33 mouse cellular contexts compared by ENCODE assay signal in genomic region chr3:101953506-101953905, GRCm38 (mm10). TPM values are rescaled to one million over a fixed set of nuclear protein-coding genes. Genes with fewer than 3 reads are reported as not detected.
DNase-seq lines count a peak whose midpoint lies in the region; ATAC-seq and TF ChIP-seq lines count a peak whose summit lies in the region.
"Had no signal": no experiment of that assay in that cellular context is flagged by ENCODE, and none has a peak within 500 bp of the region (broad histone marks: within the 10 kb centered on the region; RNA-seq: fewer than 3 reads in every experiment).

No protein-coding gene starts in this region.

- no peaks in the 10 kb centered on the region for H3K9me3 ChIP-seq in kidney, embryonic 15.5 days (replicated peaks)
- no peaks in the 10 kb centered on the region for H3K9me3 ChIP-seq in midbrain, postnatal 0 days (ENCODE audit: low read length)
- no peaks in the 10 kb centered on the region for H3K9me3 ChIP-seq in midbrain, embryonic 16.5 days (replicated peaks; ENCODE audit: control insufficient read depth, low read length, poor library complexity, severe bottlenecking)
- H3K9me3 ChIP-seq: forebrain, embryonic 12.5 days; heart, embryonic 13.5 days; hindbrain, embryonic 15.5 days; limb, embryonic 10.5 days; limb, embryonic 15.5 days; liver, embryonic 15.5 days; neural tube, embryonic 12.5 days had no signal

- no peaks in the 10 kb centered on the region for H3K36me3 ChIP-seq in kidney, adult 2 months (ENCODE audit: control insufficient read depth, insufficient read depth, low read length)
- H3K36me3 ChIP-seq in kidney, embryonic 15.5 days, result no peaks in the 10 kb centered on the region
- no peaks in the 10 kb centered on the region for H3K36me3 ChIP-seq in midbrain, postnatal 0 days (ENCODE audit: insufficient read depth, low read length)
- no peaks in the 10 kb centered on the region for H3K36me3 ChIP-seq in midbrain, embryonic 16.5 days (ENCODE audit: control insufficient read depth, insufficient read depth, low read length)
- H3K36me3 ChIP-seq: forebrain, embryonic 12.5 days; heart, embryonic 13.5 days; hindbrain, embryonic 15.5 days; limb, embryonic 10.5 days; limb, embryonic 15.5 days; liver, embryonic 15.5 days; neural tube, embryonic 12.5 days had no signal

- no peak for TF ChIP-seq POLR2A in cerebellum, adult 2 months (IDR thresholded peaks at IDR 0.05; ENCODE audit: borderline replicate concordance, insufficient read depth, low read length)
- TF ChIP-seq POLR2A in kidney, adult 2 months (IDR thresholded peaks at IDR 0.05; ENCODE audit: low read depth, low read length), result no peak

- H3K4me2 ChIP-seq in kidney, embryonic 15.5 days, result no peak overlapping the region
- no peak overlapping the region for H3K4me2 ChIP-seq in midbrain, postnatal 0 days (ENCODE audit: low read depth, low read length, poor library complexity, severe bottlenecking)
- no peak overlapping the region for H3K4me2 ChIP-seq in midbrain, embryonic 16.5 days (ENCODE audit: low read length)
- H3K4me2 ChIP-seq: forebrain, embryonic 12.5 days; heart, embryonic 13.5 days; hindbrain, embryonic 15.5 days; limb, embryonic 15.5 days; liver, embryonic 15.5 days; lung, embryonic 14.5 days; neural tube, embryonic 12.5 days had no signal

- H3K9ac ChIP-seq in kidney, embryonic 15.5 days, result no peak overlapping the region
- no peak overlapping the region for H3K9ac ChIP-seq in midbrain, postnatal 0 days (replicated peaks; ENCODE audit: low read length, poor library complexity, severe bottlenecking)
- H3K9ac ChIP-seq in midbrain, embryonic 16.5 days (ENCODE audit: low read depth, low read length), result no peak overlapping the region
- H3K9ac ChIP-seq: forebrain, embryonic 12.5 days; heart, embryonic 13.5 days; hindbrain, embryonic 15.5 days; limb, embryonic 15.5 days; liver, embryonic 15.5 days; lung, embryonic 14.5 days; neural tube, embryonic 12.5 days had no signal

- no peak for TF ChIP-seq CTCF in cerebellum, adult 2 months (IDR thresholded peaks at IDR 0.05; ENCODE audit: borderline replicate concordance, insufficient read depth, low read depth, low read length)
- TF ChIP-seq CTCF in kidney, adult 2 months (conservative IDR thresholded peaks at IDR 0.05; ENCODE audit: insufficient read depth, insufficient read length, low read depth, low read length), result no peak
- no peak for TF ChIP-seq CTCF in midbrain, postnatal 0 days (IDR thresholded peaks at IDR 0.05)

- 13% methylated on average over 7 of the region's 7 CpGs for WGBS in cerebellum, adult 2 months
- 53% methylated on average over 7 of the region's 7 CpGs for WGBS in kidney, adult 2 months
- 75% methylated on average over 7 of the region's 7 CpGs for WGBS in kidney, embryonic 15.5 days
- WGBS in midbrain, postnatal 0 days, result 47% methylated on average over 7 of the region's 7 CpGs
- 53% methylated on average over 7 of the region's 7 CpGs for WGBS in midbrain, embryonic 16.5 days

- H3K27me3 ChIP-seq in cerebellum, adult 2 months (ENCODE audit: control insufficient read depth, insufficient read depth, low read length), result no peaks in the 10 kb centered on the region
- no peaks in the 10 kb centered on the region for H3K27me3 ChIP-seq in kidney, adult 2 months (replicated peaks; ENCODE audit: control insufficient read depth, insufficient read depth, low read length)
- H3K27me3 ChIP-seq in kidney, embryonic 15.5 days, result no peaks in the 10 kb centered on the region
- no peaks in the 10 kb centered on the region for H3K27me3 ChIP-seq in midbrain, postnatal 0 days (ENCODE audit: insufficient read depth, low read length)
- H3K27me3 ChIP-seq in midbrain, embryonic 16.5 days (ENCODE audit: control insufficient read depth, insufficient read depth, low read depth, low read length), result no peaks in the 10 kb centered on the region
- H3K27me3 ChIP-seq: CH12.LX; forebrain, embryonic 12.5 days; heart, embryonic 13.5 days; hindbrain, embryonic 15.5 days; limb, embryonic 15.5 days; liver, embryonic 15.5 days; neural tube, embryonic 12.5 days had no signal

- peak; percentile 26 for DNase-seq in adrenal gland, adult 2 months
- DNase-seq in adrenal gland, adult 8-10 months, result no peak
- peak; percentile 15 to 21 for DNase-seq in cerebellum, adult 2 months
- DNase-seq in cerebellum, adult 8-10 months, result no peak
- peak; percentile 5 for DNase-seq in kidney, adult 2 months
- DNase-seq in midbrain, postnatal 0 days (ENCODE audit: low spot score), result peak; percentile 36
- DNase-seq: gastrocnemius, postnatal 10 days; heart, postnatal 10 days; lung, embryonic 14.5 days; lung, postnatal 14 days; midbrain, embryonic 14.5 days; right cerebral cortex, adult 18-20 months; spleen, adult 18-20 months; thymus, postnatal 14 days had no signal

- ATAC-seq in kidney, embryonic 15.5 days (replicated peaks; ENCODE audit: low FRiP score), result no peak
- no peak for ATAC-seq in midbrain, postnatal 0 days (ENCODE audit: low FRiP score)
- no peak for ATAC-seq in midbrain, embryonic 16.5 days
- ATAC-seq: activated CD4-positive, CD25-positive, alpha-beta regulatory T cell, adult 4 months had no signal

- no peak overlapping the region for H3K27ac ChIP-seq in cerebellum, adult 2 months (ENCODE audit: insufficient read depth, low read length)
- no peak overlapping the region for H3K27ac ChIP-seq in kidney, adult 2 months (ENCODE audit: insufficient read depth, low read depth, low read length)
- no peak overlapping the region for H3K27ac ChIP-seq in kidney, embryonic 15.5 days
- no peak overlapping the region for H3K27ac ChIP-seq in midbrain, postnatal 0 days (ENCODE audit: low read depth, low read length)
- no peak overlapping the region for H3K27ac ChIP-seq in midbrain, embryonic 16.5 days (ENCODE audit: low read length)
- H3K27ac ChIP-seq: forebrain, embryonic 12.5 days; heart, embryonic 13.5 days; hindbrain, embryonic 15.5 days; limb, embryonic 10.5 days; limb, embryonic 15.5 days; liver, embryonic 15.5 days; neural tube, embryonic 12.5 days had no signal

- no peak overlapping the region for H3K4me3 ChIP-seq in cerebellum, adult 2 months (replicated peaks; ENCODE audit: insufficient read depth, low read depth, low read length)
- H3K4me3 ChIP-seq in kidney, adult 2 months (ENCODE audit: insufficient read depth, low read depth, low read length), result no peak overlapping the region
- no peak overlapping the region for H3K4me3 ChIP-seq in kidney, embryonic 15.5 days (replicated peaks)
- H3K4me3 ChIP-seq in midbrain, postnatal 0 days (ENCODE audit: low read depth, low read length), result no peak overlapping the region
- H3K4me3 ChIP-seq in midbrain, embryonic 16.5 days (ENCODE audit: low read depth, low read length), result no peak overlapping the region
- H3K4me3 ChIP-seq: erythroblast, embryonic 14.5 days; forebrain, embryonic 12.5 days; heart, embryonic 13.5 days; hindbrain, embryonic 15.5 days; limb, embryonic 10.5 days; limb, embryonic 15.5 days; liver, embryonic 15.5 days; neural tube, embryonic 12.5 days had no signal

- H3K4me1 ChIP-seq in cerebellum, adult 2 months (ENCODE audit: control insufficient read depth, insufficient read depth, low read length), result peaks cover 5% of the 10 kb centered on the region
- H3K4me1 ChIP-seq in kidney, adult 2 months (ENCODE audit: control insufficient read depth, insufficient read depth, low read length), result no peaks in the 10 kb centered on the region
- no peaks in the 10 kb centered on the region for H3K4me1 ChIP-seq in kidney, embryonic 15.5 days
- H3K4me1 ChIP-seq in midbrain, postnatal 0 days (ENCODE audit: insufficient read depth, low read length), result no peaks in the 10 kb centered on the region; the same call in 1 of the 2 replicates
- peaks cover 6% of the 10 kb centered on the region for H3K4me1 ChIP-seq in midbrain, embryonic 16.5 days (ENCODE audit: control insufficient read depth, insufficient read depth, low read length)
- H3K4me1 ChIP-seq: forebrain, embryonic 12.5 days; heart, embryonic 13.5 days; hindbrain, embryonic 15.5 days; limb, embryonic 15.5 days had no signal

RNA-seq across cellular contexts. Expression of gene Slc22a15, which starts 29.3 kb away (rescaled TPM):
- 10 to 100 TPM; 11.3 to 12.1 TPM for total RNA-seq in adrenal gland, adult 2 months (2021)
- 6.5 and 6.9 TPM in 2 replicates for polyA plus RNA-seq in adrenal gland, adult 2 months (2012; rRNA removed)
- 10 to 100 TPM in 2 of 4 experiments, 1 to 10 TPM in 2; 6.7 to 18.1 (median 12.5) TPM for total RNA-seq in adrenal gland, adult 8-10 months (2022)
- 14.7 and 14.8 TPM in 2 replicates for polyA plus RNA-seq in cerebellum, adult 2 months (2012; rRNA removed)
- polyA plus RNA-seq in kidney, adult 2 months (2012; rRNA removed), result 2.4 and 2.7 TPM in 2 replicates
- 3.1 and 3.9 TPM in 2 replicates for polyA plus RNA-seq in kidney, embryonic 15.5 days (2015; fragmentation: Nextera tagmentation; extraction: Ambion mirVana)
- total RNA-seq in midbrain, postnatal 0 days (2014; rRNA removed), result 13.2 and 13.5 TPM in 2 replicates
- polyA plus RNA-seq in midbrain, postnatal 0 days (2015; fragmentation: Nextera tagmentation; extraction: Ambion mirVana), result 5.6 and 6.2 TPM in 2 replicates
- polyA plus RNA-seq in midbrain, embryonic 16.5 days (2015; fragmentation: Nextera tagmentation; extraction: Ambion mirVana), result 6.0 and 7.4 TPM in 2 replicates
- polyA plus RNA-seq: erythroblast, embryonic 14.5 days had no signal

RNA-seq across cellular contexts. Expression of gene Nhlh2, which starts 56.4 kb away (rescaled TPM):
- not detected for total RNA-seq in adrenal gland, adult 2 months (2021)
- polyA plus RNA-seq in adrenal gland, adult 2 months (2012; rRNA removed), result not detected in 2 replicates
- not detected for total RNA-seq in adrenal gland, adult 8-10 months (2022)
- polyA plus RNA-seq in cerebellum, adult 2 months (2012; rRNA removed), result 9.3 and 9.6 TPM in 2 replicates
- polyA plus RNA-seq in kidney, adult 2 months (2012; rRNA removed), result not detected in 2 replicates
- not detected in 2 replicates for polyA plus RNA-seq in kidney, embryonic 15.5 days (2015; fragmentation: Nextera tagmentation; extraction: Ambion mirVana)
- total RNA-seq in midbrain, postnatal 0 days (2014; rRNA removed), result 18.8 and 21.2 TPM in 2 replicates
- 12.8 and 16.0 TPM in 2 replicates for polyA plus RNA-seq in midbrain, postnatal 0 days (2015; fragmentation: Nextera tagmentation; extraction: Ambion mirVana)
- 27.2 and 49.6 TPM in 2 replicates for polyA plus RNA-seq in midbrain, embryonic 16.5 days (2015; fragmentation: Nextera tagmentation; extraction: Ambion mirVana)
- total RNA-seq: CH12.LX; common myeloid progenitor, adult 5-6 weeks; ES-E14; gastrocnemius, postnatal 10 days; heart, adult 8-10 months; heart, postnatal 10 days; hematopoietic stem cell, adult 5-6 weeks had no signal
- polyA plus RNA-seq: activated CD4-positive, CD25-positive, alpha-beta regulatory T cell, adult 4 months; erythroblast, embryonic 14.5 days; gonadal fat pad, adult 2 months; heart, embryonic 13.5 days; liver, embryonic 15.5 days; lung, embryonic 14.5 days; stomach, embryonic 16.5 days; urinary bladder, adult 2 months had no signal

Comparison
In these comparisons a context has a peak if more than half of its experiments do, and no peak if none do; other contexts are left out.
1. DNase-seq: peak in adrenal gland, adult 2 months (single experiment), cerebellum, adult 2 months (2 of 2), kidney, adult 2 months (single experiment) and midbrain, postnatal 0 days (single experiment); none in adrenal gland, adult 8-10 months (single experiment) and cerebellum, adult 8-10 months (single experiment).
2. RNA of gene Nhlh2, which starts 56.4 kb away (polyA plus RNA-seq): 27.2 to 49.6 TPM in midbrain, embryonic 16.5 days, 12.8 to 16.0 TPM in midbrain, postnatal 0 days and 9.3 to 9.6 TPM in cerebellum, adult 2 months; not detected in adrenal gland, adult 2 months, not detected in kidney, adult 2 months and not detected in kidney, embryonic 15.5 days; every median in the first group is over 10 times any median in the second.